Mouse (Mus musculus): ENCODE data around the gene Hemk1. TPM values are rescaled to one million over a fixed set of nuclear protein-coding genes. Genes with fewer than 3 reads are reported as not detected.

Hemk1 gene
- polyA plus RNA-seq, 1 experiment from 2014 or later = 13.5 TPM

- no peak overlapping the region for H3K27ac ChIP-seq (replicated peaks)
- H3K36me3 ChIP-seq = peaks cover 4% of the 10 kb centered on the region
- no peaks in the 10 kb centered on the region for H3K9me3 ChIP-seq (replicated peaks)
- H3K27me3 ChIP-seq (ENCODE audit: low read depth, poor library complexity, severe bottlenecking) = peaks cover 39% of the 10 kb centered on the region
- H3K4me1 ChIP-seq = peaks cover 27% of the 10 kb centered on the region
- H3K4me3 ChIP-seq = peak overlapping the region; percentile 76; the same call in 1 of the 2 replicates
- 84% methylated on average over 4 of the region's 4 CpGs for WGBS
- DNase-seq (ENCODE audit: low spot score) = no peak
Measured at GRCm38 (mm10) chr9:107295616-107296015, 42.5 kb downstream of the Hemk1 start.

GRCm38 (mm10) chr9:107294249-107294648, 43.9 kb downstream of the Hemk1 start:
- Histone ChIP-seq H3K27me3 (ENCODE audit: low read depth, poor library complexity, severe bottlenecking) (peaks cover 48% of the 10 kb centered on the region), H3K9me3 (replicated peaks) (no peaks in the 10 kb centered on the region), H3K27ac (replicated peaks) (no peak overlapping the region), H3K4me3 (no peak overlapping the region), H3K4me1 (peaks cover 39% of the 10 kb centered on the region), H3K36me3 (no peaks in the 10 kb centered on the region)
- DNase-seq (ENCODE audit: low spot score) = peak; percentile 69
- 5% methylated on average over 6 of the region's 6 CpGs for WGBS

- DNase-seq (ENCODE audit: low spot score) = peak; percentile 80
- Histone ChIP-seq H3K4me1 (peaks cover 22% of the 10 kb centered on the region), H3K9me3 (replicated peaks) (no peaks in the 10 kb centered on the region), H3K36me3 (no peaks in the 10 kb centered on the region), H3K27ac (replicated peaks) (no peak overlapping the region), H3K27me3 (ENCODE audit: low read depth, poor library complexity, severe bottlenecking) (peaks cover 52% of the 10 kb centered on the region), H3K4me3 (no peak overlapping the region)
- 31% methylated on average over 10 of the region's 10 CpGs for WGBS
Measured at GRCm38 (mm10) chr9:107290897-107291296, 47.3 kb downstream of the Hemk1 start.

- Histone ChIP-seq H3K36me3 (no peaks in the 10 kb centered on the region), H3K4me3 (peak within 1 kb of the TSS; percentile 63), H3K27me3 (ENCODE audit: low read depth, poor library complexity, severe bottlenecking) (peaks cover 39% of the 10 kb centered on the region), H3K4me1 (peaks cover 24% of the 10 kb centered on the region), H3K27ac (replicated peaks) (peak within 1 kb of the TSS; percentile 53), H3K9me3 (replicated peaks) (no peaks in the 10 kb centered on the region)
- peak; percentile 84 for DNase-seq (ENCODE audit: low spot score)
- WGBS = 4% methylated on average over 49 of the region's 49 CpGs
Measured at GRCm38 (mm10) chr9:107289211-107290076, 48.7 kb downstream of the Hemk1 start, which contains the start of gene Mapkapk3. Gene Mapkapk3, minus strand, starts transcription at chr9:107289877.

GRCm38 (mm10) chr9:107288711-107289110, 49.4 kb downstream of the Hemk1 start:
- no peaks in the 10 kb centered on the region for H3K36me3 ChIP-seq
- no peak for DNase-seq (ENCODE audit: low spot score)
- WGBS = 28% methylated on average over 8 of the region's 8 CpGs
- H3K27ac ChIP-seq (replicated peaks) = no peak overlapping the region
- no peaks in the 10 kb centered on the region for H3K9me3 ChIP-seq (replicated peaks)
- H3K4me3 ChIP-seq = peak overlapping the region; percentile 63
- H3K27me3 ChIP-seq (ENCODE audit: low read depth, poor library complexity, severe bottlenecking) = peaks cover 38% of the 10 kb centered on the region
- H3K4me1 ChIP-seq = peaks cover 24% of the 10 kb centered on the region

- Histone ChIP-seq H3K9me3 (replicated peaks) (no peaks in the 10 kb centered on the region), H3K4me1 (peaks cover 24% of the 10 kb centered on the region), H3K27me3 (ENCODE audit: low read depth, poor library complexity, severe bottlenecking) (peaks cover 38% of the 10 kb centered on the region), H3K36me3 (no peaks in the 10 kb centered on the region), H3K4me3 (no peak overlapping the region), H3K27ac (replicated peaks) (no peak overlapping the region)
- 88% methylated on average over 14 of the region's 14 CpGs for WGBS
- no peak for DNase-seq (ENCODE audit: low spot score)
Measured at GRCm38 (mm10) chr9:107288105-107288650, 50.0 kb downstream of the Hemk1 start.

- no peaks in the 10 kb centered on the region for H3K9me3 ChIP-seq (replicated peaks)
- peaks cover 24% of the 10 kb centered on the region for H3K4me1 ChIP-seq
- WGBS = 77% methylated on average over 2 of the region's 2 CpGs
- H3K27me3 ChIP-seq (ENCODE audit: low read depth, poor library complexity, severe bottlenecking) = peaks cover 31% of the 10 kb centered on the region
- H3K4me3 ChIP-seq = no peak overlapping the region
- no peak overlapping the region for H3K27ac ChIP-seq (replicated peaks)
- DNase-seq (ENCODE audit: low spot score) = no peak
- no peaks in the 10 kb centered on the region for H3K36me3 ChIP-seq
Measured at GRCm38 (mm10) chr9:107287294-107287693, 50.9 kb downstream of the Hemk1 start.

- Histone ChIP-seq H3K27me3 (ENCODE audit: low read depth, poor library complexity, severe bottlenecking) (peaks cover 22% of the 10 kb centered on the region), H3K36me3 (no peaks in the 10 kb centered on the region), H3K4me3 (no peak overlapping the region), H3K9me3 (replicated peaks) (no peaks in the 10 kb centered on the region), H3K27ac (replicated peaks) (no peak overlapping the region), H3K4me1 (peaks cover 29% of the 10 kb centered on the region)
- 26% methylated on average over 3 of the region's 3 CpGs for WGBS
- DNase-seq (ENCODE audit: low spot score) = no peak
Measured at GRCm38 (mm10) chr9:107285009-107285408, 53.1 kb downstream of the Hemk1 start.

GRCm38 (mm10) chr9:107282951-107283350, 55.2 kb downstream of the Hemk1 start:
- Histone ChIP-seq H3K27ac (replicated peaks) (no peak overlapping the region), H3K4me1 (peaks cover 37% of the 10 kb centered on the region), H3K9me3 (replicated peaks) (no peaks in the 10 kb centered on the region), H3K4me3 (no peak overlapping the region), H3K36me3 (no peaks in the 10 kb centered on the region), H3K27me3 (ENCODE audit: low read depth, poor library complexity, severe bottlenecking) (peaks cover 20% of the 10 kb centered on the region)
- WGBS = 89% methylated on average over 9 of the region's 9 CpGs
- no peak for DNase-seq (ENCODE audit: low spot score)

- no peaks in the 10 kb centered on the region for H3K9me3 ChIP-seq (replicated peaks)
- no peak overlapping the region for H3K27ac ChIP-seq (replicated peaks)
- H3K27me3 ChIP-seq (ENCODE audit: low read depth, poor library complexity, severe bottlenecking) = peaks cover 14% of the 10 kb centered on the region
- 87% methylated on average over 5 of the region's 5 CpGs for WGBS
- no peak for DNase-seq (ENCODE audit: low spot score)
- no peak overlapping the region for H3K4me3 ChIP-seq
- H3K4me1 ChIP-seq = peaks cover 37% of the 10 kb centered on the region
- no peaks in the 10 kb centered on the region for H3K36me3 ChIP-seq
Measured at GRCm38 (mm10) chr9:107281241-107281987, 56.7 kb downstream of the Hemk1 start.

- WGBS = 46% methylated on average over 13 of the region's 13 CpGs
Measured at GRCm38 (mm10) chr9:107280322-107281027, 57.7 kb downstream of the Hemk1 start.

More at GRCm38 (mm10) chr9:107280322-107281027, 57.7 kb downstream of the Hemk1 start:
- Histone ChIP-seq H3K9me3 (replicated peaks) (no peaks in the 10 kb centered on the region), H3K27me3 (ENCODE audit: low read depth, poor library complexity, severe bottlenecking) (peaks cover 14% of the 10 kb centered on the region), H3K27ac (replicated peaks) (peak overlapping the region; percentile 66), H3K4me3 (peak overlapping the region; percentile 22; the same call in 1 of the 2 replicates), H3K36me3 (no peaks in the 10 kb centered on the region), H3K4me1 (peaks cover 37% of the 10 kb centered on the region)
- DNase-seq (ENCODE audit: low spot score) = no peak

Data from midbrain, embryonic 10.5 days (tissue).